Mouse (Mus musculus): ENCODE results near the gene Nipal1.
A peak's percentile ranks its signal among the peaks of the same experiment; 100 is the strongest.

The Nipal1 gene

DNA sequence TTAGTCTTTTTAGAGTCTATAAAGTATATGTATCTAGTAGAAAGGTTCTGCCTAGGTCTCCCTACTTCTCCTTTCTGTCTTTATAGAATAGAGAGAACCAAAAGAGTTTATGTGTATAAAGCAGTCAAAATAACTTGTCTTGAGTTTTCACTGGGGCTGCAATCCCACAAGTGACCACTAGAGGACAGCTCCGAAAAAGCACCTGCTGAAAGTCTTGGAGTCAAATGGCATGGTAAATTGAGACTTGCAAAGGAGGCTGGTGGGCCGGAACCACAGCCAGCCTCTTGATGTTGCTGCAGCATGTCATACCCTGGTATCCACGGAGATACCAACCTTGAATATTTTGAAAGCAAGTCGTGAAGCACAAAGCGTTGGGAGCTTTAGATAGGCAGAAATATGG lies 17.7 kb downstream of the Nipal1 start:
- DNase-seq (ENCODE audit: low spot score): peak; percentile 66

DNA sequence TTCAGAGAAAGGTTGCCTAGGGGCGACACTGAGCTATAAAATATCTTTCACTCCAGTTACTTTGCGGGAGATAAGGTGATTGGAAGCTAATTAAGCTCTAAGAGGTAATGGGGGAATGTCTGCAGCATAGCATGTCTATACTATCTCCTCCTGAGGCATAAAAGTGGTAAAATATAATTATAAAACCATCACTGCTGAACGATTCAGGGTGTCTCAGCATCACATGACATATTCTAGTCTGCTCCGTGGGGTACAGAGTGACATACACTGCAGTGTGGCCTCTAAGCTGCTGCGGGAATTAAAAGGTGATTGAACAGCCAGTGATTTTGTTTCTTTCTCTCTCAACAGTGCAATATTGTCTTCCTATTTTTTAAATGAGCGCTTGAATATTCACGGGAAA lies 18.8 kb downstream of the Nipal1 start:
- no peak for DNase-seq (ENCODE audit: low spot score)

DNA sequence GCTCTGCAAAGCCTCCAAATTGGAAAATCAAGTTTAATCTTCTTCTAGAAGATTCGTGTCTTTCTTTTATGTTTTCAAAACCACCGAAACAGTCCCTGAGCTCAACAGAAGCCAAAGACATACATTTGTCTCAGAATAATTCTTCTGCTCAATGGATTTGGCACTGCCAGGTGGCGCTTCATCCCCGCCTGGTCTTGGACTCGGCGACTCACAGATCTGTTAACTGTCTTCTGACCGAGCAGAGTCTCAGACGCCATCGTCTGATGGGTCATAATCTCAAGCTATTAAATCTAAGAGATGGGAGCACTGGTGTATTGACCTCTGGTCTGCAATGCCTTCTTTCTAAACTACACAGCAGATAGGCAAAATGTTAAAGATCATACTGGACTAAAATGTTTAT lies 20.8 kb downstream of the Nipal1 start:
- no peak for DNase-seq (ENCODE audit: low spot score)

DNA sequence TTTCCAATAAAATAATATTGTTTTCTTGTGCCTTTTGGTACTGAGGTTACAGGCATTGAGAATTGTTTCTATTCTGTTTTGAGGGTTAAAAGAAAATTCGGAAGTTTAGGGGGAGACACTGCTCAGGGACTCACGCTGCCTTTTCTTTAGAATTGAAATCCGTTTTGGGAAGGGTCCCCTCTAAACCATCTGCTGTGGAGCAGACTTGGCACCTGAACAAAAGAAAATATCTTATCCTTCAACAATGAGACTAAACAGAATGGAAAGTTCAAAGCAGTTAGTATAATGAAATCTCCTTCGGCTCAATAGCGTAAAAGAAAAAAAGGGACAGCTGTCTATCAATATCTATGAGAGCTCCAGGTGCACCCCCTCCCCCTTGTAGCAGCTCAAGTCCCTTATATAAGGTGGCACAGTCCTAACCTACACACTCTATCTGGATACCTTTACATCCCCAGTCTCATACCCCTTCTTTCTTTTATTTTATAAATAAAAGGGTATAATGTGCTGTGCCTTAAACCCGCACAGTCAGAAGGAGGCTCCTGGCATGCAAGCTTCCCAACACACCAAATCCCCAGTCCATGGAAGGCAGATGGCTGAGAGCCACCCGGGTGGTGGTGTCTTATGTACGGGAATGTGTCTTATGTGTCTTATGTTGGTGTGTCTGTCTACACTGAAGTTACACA lies 23.6 kb downstream of the Nipal1 start:
- DNase-seq (ENCODE audit: low spot score): no peak

DNA sequence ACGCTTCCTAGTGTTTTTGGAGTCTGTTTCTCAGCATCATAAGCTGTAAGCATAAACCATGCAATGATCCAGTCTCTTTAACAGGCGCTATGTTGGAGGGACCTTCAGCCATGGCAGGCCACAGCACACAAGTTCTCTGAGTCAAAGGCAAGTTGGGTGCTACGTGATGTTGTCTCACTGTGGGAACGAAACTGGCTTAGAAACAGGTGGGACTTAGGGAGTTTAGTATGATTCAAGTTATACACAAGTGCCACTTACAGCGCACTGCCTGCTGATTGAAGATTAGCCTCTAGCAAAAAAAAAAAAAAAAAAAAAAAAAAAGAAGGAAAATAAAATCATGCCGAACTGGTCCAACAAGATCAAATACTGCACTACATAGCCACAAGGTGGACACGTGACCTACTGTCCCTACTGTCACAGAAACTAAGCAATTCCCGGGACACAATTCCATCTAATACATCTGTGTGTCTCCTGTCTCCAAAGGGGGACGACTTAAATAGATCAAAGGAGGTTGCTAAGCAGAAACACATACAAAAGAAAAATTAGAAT lies 27.5 kb downstream of the Nipal1 start:
- DNase-seq (ENCODE audit: low spot score): peak; percentile 18

GRCm38 (mm10) chr5:72681451-72681850 lies 33.9 kb downstream of the Nipal1 start:
- DNase-seq (ENCODE audit: low spot score): no peak

- DNase-seq (ENCODE audit: low spot score): no peak
Observed at GRCm38 (mm10) chr5:72689556-72689955, 42.0 kb downstream of the Nipal1 start.

DNA sequence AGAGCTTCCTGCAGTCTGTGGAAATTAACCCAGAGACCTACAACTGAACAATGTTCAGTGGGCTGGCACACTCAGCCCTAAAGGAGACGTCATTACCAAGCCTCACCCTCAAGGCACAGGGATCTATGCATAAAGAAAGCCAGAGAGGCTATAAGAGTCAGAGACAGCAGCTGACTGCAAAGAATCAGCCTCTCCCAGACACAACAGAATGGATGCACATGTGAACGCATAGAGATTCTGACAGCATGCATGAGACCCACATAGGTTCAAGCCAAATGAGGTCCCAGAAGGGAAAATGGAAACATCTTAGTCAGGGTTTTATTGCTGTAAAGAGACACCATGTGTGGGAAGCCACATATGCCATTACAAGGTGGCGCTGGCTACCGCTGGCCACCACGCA lies 42.9 kb downstream of the Nipal1 start:
- no peak for DNase-seq (ENCODE audit: low spot score)

GRCm38 (mm10) chr5:72694684-72695083 lies 47.1 kb downstream of the Nipal1 start:
- no peak for DNase-seq (ENCODE audit: low spot score)

- DNase-seq (ENCODE audit: low spot score): no peak
Observed at GRCm38 (mm10) chr5:72696491-72696890, 48.9 kb downstream of the Nipal1 start.

- no peak for DNase-seq (ENCODE audit: low spot score)
Observed at GRCm38 (mm10) chr5:72698343-72698742, 50.7 kb downstream of the Nipal1 start.

GRCm38 (mm10) chr5:72698818-72699499 lies 51.4 kb downstream of the Nipal1 start:
- DNase-seq (ENCODE audit: low spot score): no peak

DNA sequence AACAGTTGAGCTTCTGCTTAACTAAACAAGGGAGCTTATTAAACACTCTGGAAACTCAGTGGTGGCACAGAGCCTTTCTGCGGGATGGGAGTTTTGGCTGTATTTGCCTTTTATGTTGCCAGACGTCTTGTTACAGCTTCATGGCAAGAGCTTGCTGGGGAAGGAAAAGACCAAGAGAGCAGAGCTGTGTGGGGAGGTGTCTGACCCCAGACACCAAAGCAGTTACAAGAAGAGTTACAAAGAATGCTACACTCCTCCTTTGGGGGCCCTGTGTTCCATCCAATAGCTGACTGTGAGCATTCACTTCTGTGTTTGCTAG lies 51.9 kb downstream of the Nipal1 start:
- DNase-seq (ENCODE audit: low spot score): no peak

DNA sequence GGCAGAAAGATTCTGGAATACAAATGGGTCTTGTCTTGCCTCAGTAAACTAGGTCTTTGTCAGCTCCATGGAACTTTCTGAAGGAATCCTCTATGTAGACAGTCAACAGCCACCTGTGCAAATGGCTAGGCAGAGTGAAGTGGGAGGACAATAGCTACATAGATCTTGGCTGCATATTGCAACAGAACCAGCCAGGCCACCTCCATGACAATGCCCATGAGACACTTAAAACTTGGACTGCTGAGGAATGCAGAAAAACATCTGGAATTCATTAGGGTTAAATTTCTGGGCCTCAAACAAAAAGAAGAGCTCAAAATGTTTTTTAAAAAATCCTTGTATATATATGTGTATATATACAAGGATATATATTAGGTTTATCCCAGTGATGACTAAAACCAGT lies 54.6 kb downstream of the Nipal1 start:
- DNase-seq (ENCODE audit: low spot score): no peak

GRCm38 (mm10) chr5:72706095-72706494 lies 58.5 kb downstream of the Nipal1 start:
- DNase-seq (ENCODE audit: low spot score): no peak

- DNase-seq (ENCODE audit: low spot score): no peak
Observed at GRCm38 (mm10) chr5:72706722-72707121, 59.1 kb downstream of the Nipal1 start.

- DNase-seq (ENCODE audit: low spot score): no peak
Observed at GRCm38 (mm10) chr5:72709451-72709850, 61.9 kb downstream of the Nipal1 start.

DNA sequence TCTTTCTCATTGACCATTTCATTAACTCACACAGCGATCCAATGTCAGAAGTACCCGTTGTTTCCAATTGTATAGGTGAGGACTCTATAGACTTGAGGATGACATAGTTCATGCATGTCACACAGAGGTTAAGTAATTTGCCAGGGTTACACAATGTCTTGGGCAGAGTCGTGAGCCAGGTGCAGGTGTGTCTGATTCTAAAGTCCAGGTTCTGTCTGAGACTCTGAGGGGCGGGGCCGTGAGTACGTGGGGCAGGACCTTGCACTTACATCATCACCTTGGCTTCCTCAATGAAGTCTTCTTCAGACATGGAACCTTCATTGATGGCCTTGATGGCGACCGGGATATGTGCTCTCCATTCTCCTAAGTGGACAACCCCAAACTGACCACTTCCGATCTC lies 62.4 kb downstream of the Nipal1 start:
- DNase-seq (ENCODE audit: low spot score): no peak

DNA sequence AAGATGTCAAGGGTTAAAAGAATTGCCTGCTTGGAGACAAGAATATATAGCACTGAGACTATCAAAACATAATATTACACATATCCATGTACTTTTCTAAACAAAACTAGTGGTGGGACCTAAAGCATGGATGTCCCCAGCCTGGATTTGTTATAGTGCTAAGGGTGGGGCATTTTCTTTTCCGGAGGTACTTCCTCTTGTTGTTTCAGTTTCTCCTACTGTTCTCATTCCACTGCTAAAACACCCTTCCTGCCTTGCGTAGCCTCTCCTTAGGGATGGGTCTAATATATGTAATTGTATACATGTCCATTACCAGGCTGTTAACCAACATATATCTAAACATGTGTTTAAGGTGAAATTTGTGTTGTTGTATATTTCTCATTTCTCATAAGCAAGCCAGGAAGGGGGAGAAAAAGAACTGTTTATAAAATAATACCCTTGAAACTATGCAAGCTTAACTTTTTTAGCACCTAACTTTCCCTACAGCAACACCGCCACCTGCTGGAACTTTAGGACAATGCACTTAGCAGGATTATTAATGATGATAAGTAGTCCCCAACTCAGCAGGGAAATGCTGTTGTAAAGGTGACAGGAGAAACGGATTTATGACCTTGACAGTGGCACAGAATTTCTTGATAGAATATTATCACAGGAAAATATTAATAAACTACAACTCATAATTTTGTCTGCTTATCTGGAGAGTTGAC lies 63.1 kb downstream of the Nipal1 start:
- peak; percentile 74 for DNase-seq (ENCODE audit: low spot score)

DNA sequence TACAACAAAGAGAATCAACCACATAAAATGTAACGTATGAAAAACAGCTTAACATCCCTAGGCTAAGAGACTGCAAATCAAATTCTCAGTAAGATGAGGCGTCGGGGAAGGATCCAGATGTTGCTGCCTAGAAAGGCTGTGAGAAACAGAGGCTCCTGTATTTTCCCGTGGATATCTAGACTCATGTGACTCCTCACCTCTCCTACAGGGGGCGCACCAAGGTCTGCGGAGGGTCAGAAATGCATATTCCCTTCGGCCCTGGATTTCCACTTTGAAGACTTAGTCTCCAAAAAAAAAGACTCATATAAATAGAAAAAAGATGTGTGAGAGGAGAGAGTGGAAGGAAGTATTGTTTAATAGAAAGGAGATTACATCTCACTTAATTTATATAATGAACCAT lies 73.0 kb downstream of the Nipal1 start:
- no peak for DNase-seq (ENCODE audit: low spot score)
